Mouse (Mus musculus): ENCODE results near the gene Rbx1. TPM values are rescaled to one million over a fixed set of nuclear protein-coding genes. Genes with fewer than 3 reads are reported as not detected.

Rbx1 gene
- polyA plus RNA-seq, 1 experiment = 191 TPM

GRCm38 (mm10) chr15:81523169-81523871 is 57.2 kb downstream of the Rbx1 start:
- Histone ChIP-seq H3K4me3 (ENCODE audit: low read depth, low read length) (peak overlapping the region; percentile 88), H3K9ac (ENCODE audit: low read depth, poor library complexity, severe bottlenecking) (peak overlapping the region; percentile 71), H3K36me3 (ENCODE audit: control insufficient read depth, insufficient read depth, low read length, poor library complexity, severe bottlenecking) (no peaks in the 10 kb centered on the region), H3K27me3 (ENCODE audit: control insufficient read depth, insufficient read depth, low read length, poor library complexity, severe bottlenecking) (no peaks in the 10 kb centered on the region), H3K4me1 (ENCODE audit: control insufficient read depth, insufficient read depth, low read length) (peaks cover 7% of the 10 kb centered on the region), H3K27ac (ENCODE audit: insufficient read depth, low read length) (peak overlapping the region; percentile 99), H3K9me3 (replicated peaks; ENCODE audit: control insufficient read depth, insufficient read depth, low read length, poor library complexity, severe bottlenecking) (no peaks in the 10 kb centered on the region)
- peak; percentile 89; the same call in 1 of the 2 replicates for TF ChIP-seq EP300 (IDR thresholded peaks at IDR 0.05; ENCODE audit: insufficient read depth, low read depth, low read length)
- TF ChIP-seq CTCF (IDR thresholded peaks at IDR 0.05; ENCODE audit: low read depth, low read length) = no peak
- peak; percentile 82 for TF ChIP-seq POLR2A (IDR thresholded peaks at IDR 0.05; ENCODE audit: insufficient read depth, low read length)

- no peak for TF ChIP-seq CTCF (IDR thresholded peaks at IDR 0.05; ENCODE audit: low read depth, low read length)
- no peak for TF ChIP-seq POLR2A (IDR thresholded peaks at IDR 0.05; ENCODE audit: insufficient read depth, low read length)
- no peak for TF ChIP-seq EP300 (IDR thresholded peaks at IDR 0.05; ENCODE audit: insufficient read depth, low read depth, low read length)
- Histone ChIP-seq H3K27me3 (ENCODE audit: control insufficient read depth, insufficient read depth, low read length, poor library complexity, severe bottlenecking) (no peaks in the 10 kb centered on the region), H3K36me3 (ENCODE audit: control insufficient read depth, insufficient read depth, low read length, poor library complexity, severe bottlenecking) (no peaks in the 10 kb centered on the region), H3K27ac (ENCODE audit: insufficient read depth, low read length) (peak overlapping the region; percentile 95), H3K9ac (ENCODE audit: low read depth, poor library complexity, severe bottlenecking) (peak overlapping the region; percentile 71), H3K9me3 (replicated peaks; ENCODE audit: control insufficient read depth, insufficient read depth, low read length, poor library complexity, severe bottlenecking) (no peaks in the 10 kb centered on the region), H3K4me3 (ENCODE audit: low read depth, low read length) (peak overlapping the region; percentile 73), H3K4me1 (ENCODE audit: control insufficient read depth, insufficient read depth, low read length) (peaks cover 9% of the 10 kb centered on the region)
Observed at GRCm38 (mm10) chr15:81523901-81524300, 57.8 kb downstream of the Rbx1 start.

Other genes with a start within 250 kb of the Rbx1 start
- gene Mchr1, start 230.8 kb upstream of the Rbx1 start, polyA plus RNA-seq (2011; ENCODE audit: insufficient read depth, insufficient read length, low read depth, missing spikeins) = not detected in 2 replicates
- 81.8 and 87.7 TPM in 2 replicates for gene Slc25a17, start 105.5 kb upstream of the Rbx1 start, polyA plus RNA-seq (2011; ENCODE audit: insufficient read depth, insufficient read length, low read depth, missing spikeins)
- gene St13, start 66.2 kb upstream of the Rbx1 start, polyA plus RNA-seq (2011; ENCODE audit: insufficient read depth, insufficient read length, low read depth, missing spikeins) = 696 and 796 TPM in 2 replicates
- 21.0 and 26.7 TPM in 2 replicates for gene Xpnpep3, start 66.2 kb upstream of the Rbx1 start, polyA plus RNA-seq (2011; ENCODE audit: insufficient read depth, insufficient read length, low read depth, missing spikeins)
- gene Dnajb7, start 58.0 kb upstream of the Rbx1 start, polyA plus RNA-seq (2011; ENCODE audit: insufficient read depth, insufficient read length, low read depth, missing spikeins) = not detected in 2 replicates
- 122 and 133 TPM in 2 replicates for gene Ep300, start 119.1 kb downstream of the Rbx1 start, polyA plus RNA-seq (2011; ENCODE audit: insufficient read depth, insufficient read length, low read depth, missing spikeins)
- 49.3 and 50.3 TPM in 2 replicates for gene L3mbtl2, start 197.6 kb downstream of the Rbx1 start, polyA plus RNA-seq (2011; ENCODE audit: insufficient read depth, insufficient read length, low read depth, missing spikeins)
- gene Chadl, start 231.0 kb downstream of the Rbx1 start, polyA plus RNA-seq (2011; ENCODE audit: insufficient read depth, insufficient read length, low read depth, missing spikeins) = 1.0 and 1.1 TPM in 2 replicates

Data from ES-Bruce4 (cell line).